Mouse (Mus musculus): ENCODE results near the gene Atf6b. TPM values are rescaled to one million over a fixed set of nuclear protein-coding genes. Genes with fewer than 3 reads are reported as not detected.
A peak's percentile ranks its signal among the peaks of the same experiment; 100 is the strongest.

Gene Atf6b
- polyA plus RNA-seq, 1 experiment, result 16.2 TPM

- Histone ChIP-seq H3K27ac (replicated peaks; ENCODE audit: low read depth, low read length) (peak overlapping the region; percentile 49), H3K4me1 (ENCODE audit: control insufficient read depth, insufficient read depth, insufficient read length, low read length) (peaks cover 5% of the 10 kb centered on the region), H3K4me3 (ENCODE audit: insufficient read depth, low read depth, low read length) (peak overlapping the region; percentile 55)
These were observed 14.7 kb upstream of the Atf6b start for GRCm38 (mm10) chr17:34632261-34632691.

DNA sequence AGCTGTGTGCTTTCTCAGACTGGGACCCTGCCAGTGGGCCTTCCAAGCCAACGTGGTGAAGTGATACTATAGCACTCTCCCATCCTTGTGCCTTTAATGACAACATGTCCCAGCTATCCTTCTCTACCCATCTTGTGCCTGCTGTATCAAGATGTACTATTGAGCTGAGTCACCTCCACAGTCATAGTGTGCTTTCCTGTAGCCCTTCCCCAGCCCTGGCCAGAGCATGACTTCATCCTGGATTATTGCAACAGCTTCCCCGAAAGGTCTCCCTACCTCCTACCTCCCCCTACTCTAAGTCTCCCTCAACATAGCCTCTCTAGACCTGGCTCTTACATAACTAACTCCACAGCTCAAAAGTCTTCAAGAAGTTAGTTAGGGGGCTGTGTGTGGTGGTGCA, 11.3 kb upstream of the Atf6b start:
- no peak overlapping the region for H3K27ac ChIP-seq (replicated peaks; ENCODE audit: low read depth, low read length)
- no peak overlapping the region for H3K4me3 ChIP-seq (ENCODE audit: insufficient read depth, low read depth, low read length)
- H3K4me1 ChIP-seq (ENCODE audit: control insufficient read depth, insufficient read depth, insufficient read length, low read length), result peaks cover 13% of the 10 kb centered on the region

GRCm38 (mm10) chr17:34637459-34637858, 9.5 kb upstream of the Atf6b start:
- peaks cover 12% of the 10 kb centered on the region for H3K4me1 ChIP-seq (ENCODE audit: control insufficient read depth, insufficient read depth, insufficient read length, low read length)
- H3K27ac ChIP-seq (replicated peaks; ENCODE audit: low read depth, low read length), result 0 out of 2 replicates have a peak overlapping the region, but pooled peaks have one; percentile 40
- no peak overlapping the region for H3K4me3 ChIP-seq (ENCODE audit: insufficient read depth, low read depth, low read length)

- Histone ChIP-seq H3K27ac (replicated peaks; ENCODE audit: low read depth, low read length) (peak overlapping the region; percentile 93), H3K4me1 (ENCODE audit: control insufficient read depth, insufficient read depth, insufficient read length, low read length) (peaks cover 14% of the 10 kb centered on the region), H3K4me3 (ENCODE audit: insufficient read depth, low read depth, low read length) (peak overlapping the region; percentile 39)
These were observed 7.3 kb upstream of the Atf6b start for GRCm38 (mm10) chr17:34639461-34640255.

- H3K4me3 ChIP-seq (ENCODE audit: insufficient read depth, low read depth, low read length), result no peak overlapping the region
- H3K27ac ChIP-seq (replicated peaks; ENCODE audit: low read depth, low read length), result peak overlapping the region; percentile 93
- peaks cover 23% of the 10 kb centered on the region for H3K4me1 ChIP-seq (ENCODE audit: control insufficient read depth, insufficient read depth, insufficient read length, low read length)
These were observed 6.0 kb upstream of the Atf6b start for GRCm38 (mm10) chr17:34640778-34641601.

GRCm38 (mm10) chr17:34641945-34642344, 5.0 kb upstream of the Atf6b start:
- Histone ChIP-seq H3K27ac (replicated peaks; ENCODE audit: low read depth, low read length) (no peak overlapping the region), H3K4me1 (ENCODE audit: control insufficient read depth, insufficient read depth, insufficient read length, low read length) (peaks cover 29% of the 10 kb centered on the region), H3K4me3 (ENCODE audit: insufficient read depth, low read depth, low read length) (no peak overlapping the region)

GRCm38 (mm10) chr17:34643379-34643778, 3.6 kb upstream of the Atf6b start:
- no peak overlapping the region for H3K4me3 ChIP-seq (ENCODE audit: insufficient read depth, low read depth, low read length)
- H3K27ac ChIP-seq (replicated peaks; ENCODE audit: low read depth, low read length), result no peak overlapping the region

DNA sequence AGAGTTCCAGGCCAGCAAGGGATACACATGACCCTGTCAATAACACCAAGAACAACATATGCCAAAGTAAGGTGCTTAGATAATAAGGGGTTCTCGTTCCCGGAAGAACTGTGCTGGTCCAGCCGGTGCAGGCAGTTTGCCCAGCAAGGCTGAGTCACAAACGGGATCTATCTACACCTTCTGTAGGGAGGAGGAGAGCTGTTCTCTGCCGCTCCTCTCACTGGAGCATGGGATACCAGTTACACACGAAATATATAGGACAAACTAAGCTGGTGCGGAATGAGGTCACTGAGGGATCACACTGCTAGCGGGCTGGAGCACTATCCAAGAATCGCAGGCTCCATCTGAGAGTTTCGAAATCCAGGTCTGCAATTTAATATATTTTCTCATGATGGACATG, 3.0 kb upstream of the Atf6b start:
- no peak overlapping the region for H3K4me3 ChIP-seq (ENCODE audit: insufficient read depth, low read depth, low read length)
- H3K27ac ChIP-seq (replicated peaks; ENCODE audit: low read depth, low read length), result no peak overlapping the region
- peaks cover 29% of the 10 kb centered on the region for H3K4me1 ChIP-seq (ENCODE audit: control insufficient read depth, insufficient read depth, insufficient read length, low read length)

More at GRCm38 (mm10) chr17:34643379-34643778, 3.6 kb upstream of the Atf6b start:
- H3K4me1 ChIP-seq (ENCODE audit: control insufficient read depth, insufficient read depth, insufficient read length, low read length), result peaks cover 29% of the 10 kb centered on the region

- H3K27ac ChIP-seq (replicated peaks; ENCODE audit: low read depth, low read length), result peak within 1 kb of the TSS; percentile 80
- peaks cover 29% of the 10 kb centered on the region for H3K4me1 ChIP-seq (ENCODE audit: control insufficient read depth, insufficient read depth, insufficient read length, low read length)
- peak within 1 kb of the TSS; percentile 73 for H3K4me3 ChIP-seq (ENCODE audit: insufficient read depth, low read depth, low read length)
These were observed 2.3 kb upstream of the Atf6b start, which contains the start of gene Fkbpl for GRCm38 (mm10) chr17:34644608-34645007. Gene Fkbpl, plus strand, starts transcription at chr17:34644764.

- Histone ChIP-seq H3K27ac (replicated peaks; ENCODE audit: low read depth, low read length) (peak overlapping the region; percentile 80), H3K4me1 (ENCODE audit: control insufficient read depth, insufficient read depth, insufficient read length, low read length) (peaks cover 23% of the 10 kb centered on the region), H3K4me3 (ENCODE audit: insufficient read depth, low read depth, low read length) (peak overlapping the region; percentile 73)
These were observed 1.6 kb upstream of the Atf6b start for GRCm38 (mm10) chr17:34645256-34645829.

DNA sequence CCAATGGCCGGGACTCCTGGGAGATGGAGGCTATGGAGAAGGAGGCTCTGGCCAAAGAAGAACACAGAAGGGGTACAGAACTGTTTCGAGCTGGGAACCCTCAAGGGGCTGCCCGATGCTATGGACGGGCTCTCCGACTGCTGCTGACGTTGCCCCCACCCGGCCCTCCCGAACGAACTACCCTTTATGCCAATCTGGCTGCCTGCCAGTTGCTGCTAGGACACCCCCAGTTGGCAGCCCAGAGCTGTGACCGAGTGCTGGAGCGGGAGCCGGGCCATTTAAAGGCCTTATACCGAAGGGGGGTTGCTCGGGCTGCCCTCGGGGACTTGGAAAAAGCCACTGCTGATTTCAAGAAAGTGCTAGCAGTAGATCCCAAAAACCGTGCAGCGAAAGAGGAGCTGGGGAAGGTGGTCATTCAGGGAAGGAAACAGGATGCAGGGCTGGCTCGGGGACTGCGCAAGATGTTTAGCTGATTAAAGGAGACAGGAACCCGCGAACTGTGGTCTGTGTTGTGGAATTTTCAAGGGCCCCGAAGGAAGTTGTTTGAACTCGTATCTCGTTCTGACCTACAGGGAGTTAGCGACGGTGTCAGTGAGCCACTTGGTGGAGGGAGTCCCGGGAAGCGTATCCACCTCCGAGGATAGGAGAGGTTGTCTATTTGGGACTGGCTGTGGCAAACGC, 975 bp upstream of the Atf6b start:
- H3K4me1 ChIP-seq (ENCODE audit: control insufficient read depth, insufficient read depth, insufficient read length, low read length), result peaks cover 21% of the 10 kb centered on the region
- H3K4me3 ChIP-seq (ENCODE audit: insufficient read depth, low read depth, low read length), result peak overlapping the region; percentile 73
- H3K27ac ChIP-seq (replicated peaks; ENCODE audit: low read depth, low read length), result peak overlapping the region; percentile 80

- Histone ChIP-seq H3K4me3 (ENCODE audit: insufficient read depth, low read depth, low read length) (peak overlapping the region; percentile 1; the same call in 1 of the 2 replicates), H3K27ac (replicated peaks; ENCODE audit: low read depth, low read length) (no peak overlapping the region)
These were observed 1.4 kb downstream of the Atf6b start for GRCm38 (mm10) chr17:34648141-34648890.

DNA sequence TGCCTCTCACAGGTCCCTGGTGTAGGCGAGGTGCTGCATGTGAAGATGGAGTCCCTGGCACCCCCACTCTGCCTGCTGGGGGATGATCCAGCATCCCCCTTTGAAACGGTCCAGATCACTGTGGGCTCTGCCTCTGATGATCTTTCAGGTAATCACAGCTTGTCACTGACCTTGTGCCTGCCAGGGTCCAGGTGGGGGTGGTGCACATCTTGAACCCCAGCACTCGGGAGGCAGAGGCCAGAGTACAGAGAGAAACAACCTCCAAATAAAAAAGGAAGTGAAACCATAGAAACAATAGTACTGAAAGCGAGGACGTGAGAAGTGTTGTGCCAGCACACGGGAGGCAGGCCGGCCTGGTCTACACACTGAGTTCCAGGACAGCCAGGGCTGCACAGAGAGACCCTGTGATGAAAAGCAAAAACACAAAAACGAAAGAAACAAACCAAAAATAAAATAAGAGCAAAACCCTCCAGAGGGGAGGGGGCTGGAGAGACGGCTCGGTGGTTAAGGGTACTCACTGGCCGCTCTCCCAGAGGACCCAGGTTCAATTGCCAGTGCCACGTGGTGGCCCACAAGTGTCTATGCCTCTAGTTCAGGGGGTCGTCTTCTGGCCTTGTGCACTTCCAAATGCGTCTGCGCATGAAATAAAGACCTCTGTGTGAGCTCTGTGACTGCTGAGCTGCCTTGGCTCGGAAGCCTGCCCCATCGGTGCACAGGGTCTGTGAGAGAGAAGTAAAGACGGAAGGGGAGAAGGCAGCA, 2.3 kb downstream of the Atf6b start:
- no peak overlapping the region for H3K4me3 ChIP-seq (ENCODE audit: insufficient read depth, low read depth, low read length)
- H3K27ac ChIP-seq (replicated peaks; ENCODE audit: low read depth, low read length), result no peak overlapping the region
- H3K4me1 ChIP-seq (ENCODE audit: control insufficient read depth, insufficient read depth, insufficient read length, low read length), result peaks cover 15% of the 10 kb centered on the region

More at GRCm38 (mm10) chr17:34648141-34648890, 1.4 kb downstream of the Atf6b start:
- H3K4me1 ChIP-seq (ENCODE audit: control insufficient read depth, insufficient read depth, insufficient read length, low read length), result peaks cover 18% of the 10 kb centered on the region
